Mouse (Mus musculus) liver, embryonic 12.5 days (tissue): Measurements from ENCODE around the gene Zbtb7b. TPM values are rescaled to one million over a fixed set of nuclear protein-coding genes. Genes with fewer than 3 reads are reported as not detected.

Experiments used
- ATAC-seq: fragments of 200-750 bp; cut with Nextera tagmentation; 2 replicates; pipeline ENCODE4 v1.8.0; 2017; ENCODE audit warnings: moderate number of reproducible peaks, mild to moderate bottlenecking, moderate library complexity
- H3K27ac ChIP-seq: fragments of 300-500 bp; sonication (generic); 2 replicates; pipeline ENCODE4 v1.5.1; 2016; ENCODE audit warnings: mild to moderate bottlenecking
- H3K27me3 ChIP-seq: fragments of 300-500 bp; sonication (generic); replicated peaks from 2 replicates; pipeline ENCODE4 v1.6.1; 2016; ENCODE audit warnings: mild to moderate bottlenecking, moderate library complexity
- H3K36me3 ChIP-seq: fragments of 300-500 bp; sonication (generic); 2 replicates; pipeline ENCODE4 v1.6.1; 2016; ENCODE audit warnings: mild to moderate bottlenecking, moderate library complexity
- H3K4me1 ChIP-seq: fragments of 300-500 bp; sonication (generic); 2 replicates; pipeline ENCODE4 v1.6.1; 2016
- H3K4me2 ChIP-seq: fragments of 300-500 bp; sonication (generic); 2 replicates; pipeline ENCODE4 v1.6.1; 2016; ENCODE audit warnings: mild to moderate bottlenecking, moderate library complexity
- H3K4me3 ChIP-seq: fragments of 300-500 bp; sonication (generic); 2 replicates; pipeline ENCODE4 v1.5.1; 2016; ENCODE audit warnings: mild to moderate bottlenecking, moderate library complexity
- H3K9ac ChIP-seq: fragments of 300-500 bp; sonication (generic); 2 replicates; pipeline ENCODE4 v1.6.1; 2016; ENCODE audit warnings: mild to moderate bottlenecking, moderate library complexity
- H3K9me3 ChIP-seq: fragments of 300-500 bp; sonication (generic); replicated peaks from 2 replicates; pipeline ENCODE4 v1.6.1; 2016; ENCODE audit warnings: mild to moderate bottlenecking, moderate library complexity
- WGBS: fragments of 180-500 bp; shearing (Covaris S2); methylation state at CpG from one replicate; pipeline ENCODE4 v1.1.7; 2016; ENCODE audit not compliant: insufficient replicate concordance; 5-methylcytosine and 5-hydroxymethylcytosine counted together
- polyA plus RNA-seq: library from polyadenylated mRNA; unstranded; fragments of >200 nt; fragmentation: Nextera tagmentation; extraction: Ambion mirVana; gene quantifications from 2 replicates; pipeline ENCODE4 v1.2.1, GENCODE M21; 2016

Zbtb7b gene
- polyA plus RNA-seq, 1 experiment from 2014 or later = 1.6 TPM

- Histone ChIP-seq H3K36me3 (peaks cover 20% of the 10 kb centered on the region), H3K4me2 (peak overlapping the region; percentile 78), H3K9ac (peak overlapping the region; percentile 59), H3K9me3 (no peaks in the 10 kb centered on the region), H3K4me3 (peak overlapping the region; percentile 51), H3K27ac (peak overlapping the region; percentile 33; the same call in 1 of the 2 replicates), H3K4me1 (peaks cover 26% of the 10 kb centered on the region), H3K27me3 (peaks cover under 1% of the 10 kb centered on the region; the same call in 1 of the 2 replicates)
- 9% methylated on average over 29 of the region's 29 CpGs for WGBS
- peak; percentile 77 for ATAC-seq
Observed at GRCm38 (mm10) chr3:89378394-89379067, 16.0 kb downstream of the Zbtb7b start.

GRCm38 (mm10) chr3:89377831-89378230, 16.7 kb downstream of the Zbtb7b start:
- ATAC-seq = no peak
- Histone ChIP-seq H3K4me1 (peaks cover 32% of the 10 kb centered on the region), H3K36me3 (peaks cover 20% of the 10 kb centered on the region), H3K4me3 (no peak overlapping the region), H3K9me3 (no peaks in the 10 kb centered on the region), H3K27ac (no peak overlapping the region), H3K27me3 (peaks cover 7% of the 10 kb centered on the region; the same call in 1 of the 2 replicates), H3K4me2 (peak overlapping the region; percentile 78), H3K9ac (no peak overlapping the region)
- 72% methylated on average over 4 of the region's 4 CpGs for WGBS

- Histone ChIP-seq H3K4me2 (no peak overlapping the region), H3K27ac (no peak overlapping the region; the same call in 1 of the 2 replicates), H3K4me1 (peaks cover 24% of the 10 kb centered on the region), H3K9ac (no peak overlapping the region), H3K9me3 (no peaks in the 10 kb centered on the region), H3K36me3 (no peaks in the 10 kb centered on the region), H3K4me3 (no peak overlapping the region), H3K27me3 (peaks cover 7% of the 10 kb centered on the region; the same call in 1 of the 2 replicates)
- ATAC-seq = no peak
- WGBS = 34% methylated on average over 5 of the region's 5 CpGs
Observed at GRCm38 (mm10) chr3:89373581-89374231, 20.9 kb downstream of the Zbtb7b start.

GRCm38 (mm10) chr3:89367338-89367737, 27.2 kb downstream of the Zbtb7b start:
- H3K27me3 ChIP-seq = peaks cover 13% of the 10 kb centered on the region; the same call in 1 of the 2 replicates
- H3K36me3 ChIP-seq = no peaks in the 10 kb centered on the region
- H3K4me2 ChIP-seq = no peak overlapping the region
- ATAC-seq = no peak
- no peaks in the 10 kb centered on the region for H3K9me3 ChIP-seq
- H3K4me3 ChIP-seq = no peak overlapping the region
- H3K9ac ChIP-seq = no peak overlapping the region
- no peaks in the 10 kb centered on the region for H3K4me1 ChIP-seq
- WGBS = 65% methylated on average over 11 of the region's 11 CpGs
- no peak overlapping the region for H3K27ac ChIP-seq

- Histone ChIP-seq H3K9ac (no peak overlapping the region), H3K36me3 (no peaks in the 10 kb centered on the region), H3K9me3 (no peaks in the 10 kb centered on the region), H3K27me3 (peaks cover 13% of the 10 kb centered on the region; the same call in 1 of the 2 replicates), H3K27ac (no peak overlapping the region), H3K4me3 (no peak overlapping the region), H3K4me1 (no peaks in the 10 kb centered on the region), H3K4me2 (no peak overlapping the region)
- 61% methylated on average over 20 of the region's 20 CpGs for WGBS
- no peak for ATAC-seq
Observed at GRCm38 (mm10) chr3:89365486-89366414, 28.8 kb downstream of the Zbtb7b start.

- H3K4me1 ChIP-seq = no peaks in the 10 kb centered on the region
- no peak within 1 kb of the TSS for H3K9ac ChIP-seq
- H3K9me3 ChIP-seq = no peaks in the 10 kb centered on the region
- no peak for ATAC-seq
- no peak within 1 kb of the TSS for H3K4me3 ChIP-seq
- no peak within 1 kb of the TSS for H3K27ac ChIP-seq
- H3K36me3 ChIP-seq = no peaks in the 10 kb centered on the region
- H3K4me2 ChIP-seq = no peak within 1 kb of the TSS
- H3K27me3 ChIP-seq = peaks cover 13% of the 10 kb centered on the region; the same call in 1 of the 2 replicates
- whole genome bisulfite sequencing = 68% methylated on average over 11 of the region's 11 CpGs
Observed at GRCm38 (mm10) chr3:89365153-89365485, 29.5 kb downstream of the Zbtb7b start, which contains the start of gene Dcst1. Gene Dcst1, minus strand, starts transcription at chr3:89365253.

GRCm38 (mm10) chr3:89364631-89365030, 29.9 kb downstream of the Zbtb7b start:
- Histone ChIP-seq H3K4me1 (no peaks in the 10 kb centered on the region), H3K9ac (no peak overlapping the region), H3K4me2 (no peak overlapping the region), H3K36me3 (no peaks in the 10 kb centered on the region), H3K27ac (no peak overlapping the region), H3K4me3 (no peak overlapping the region), H3K9me3 (no peaks in the 10 kb centered on the region), H3K27me3 (peaks cover 13% of the 10 kb centered on the region; the same call in 1 of the 2 replicates)
- no peak for ATAC-seq
- 57% methylated on average over 8 of the region's 8 CpGs for WGBS

GRCm38 (mm10) chr3:89361675-89362074, 32.9 kb downstream of the Zbtb7b start, which contains the start of gene Dcst2:
Gene Dcst2, plus strand, starts transcription at chr3:89361975.
- no peak within 1 kb of the TSS for H3K27ac ChIP-seq
- no peak for ATAC-seq

GRCm38 (mm10) chr3:89360237-89360636, 34.3 kb downstream of the Zbtb7b start:
- H3K4me3 ChIP-seq = no peak overlapping the region
- H3K27me3 ChIP-seq = peaks cover 34% of the 10 kb centered on the region
- H3K9ac ChIP-seq = no peak overlapping the region
- WGBS = 42% methylated on average over 3 of the region's 3 CpGs
- H3K27ac ChIP-seq = no peak overlapping the region
- no peaks in the 10 kb centered on the region for H3K36me3 ChIP-seq
- no peak for ATAC-seq
- no peaks in the 10 kb centered on the region for H3K4me1 ChIP-seq
- H3K4me2 ChIP-seq = no peak overlapping the region
- H3K9me3 ChIP-seq = no peaks in the 10 kb centered on the region

More at GRCm38 (mm10) chr3:89361675-89362074, 32.9 kb downstream of the Zbtb7b start, which contains the start of gene Dcst2:
- WGBS = 71% methylated on average over 7 of the region's 7 CpGs
- Histone ChIP-seq H3K27me3 (peaks cover 26% of the 10 kb centered on the region), H3K4me2 (no peak within 1 kb of the TSS), H3K4me3 (no peak within 1 kb of the TSS), H3K9ac (no peak within 1 kb of the TSS), H3K36me3 (no peaks in the 10 kb centered on the region), H3K9me3 (no peaks in the 10 kb centered on the region), H3K4me1 (no peaks in the 10 kb centered on the region)

GRCm38 (mm10) chr3:89359630-89360029, 34.9 kb downstream of the Zbtb7b start:
- no peaks in the 10 kb centered on the region for H3K9me3 ChIP-seq
- H3K36me3 ChIP-seq = no peaks in the 10 kb centered on the region
- WGBS = 54% methylated on average over 6 of the region's 6 CpGs
- no peak overlapping the region for H3K9ac ChIP-seq
- no peak overlapping the region for H3K27ac ChIP-seq
- H3K4me3 ChIP-seq = no peak overlapping the region
- H3K4me2 ChIP-seq = no peak overlapping the region
- no peaks in the 10 kb centered on the region for H3K4me1 ChIP-seq
- ATAC-seq = no peak
- peaks cover 28% of the 10 kb centered on the region for H3K27me3 ChIP-seq

GRCm38 (mm10) chr3:89356029-89356428, 38.5 kb downstream of the Zbtb7b start:
- Histone ChIP-seq H3K4me1 (peaks cover 6% of the 10 kb centered on the region; the same call in 1 of the 2 replicates), H3K9ac (no peak overlapping the region), H3K36me3 (no peaks in the 10 kb centered on the region), H3K4me3 (no peak overlapping the region), H3K9me3 (no peaks in the 10 kb centered on the region), H3K27me3 (peaks cover 61% of the 10 kb centered on the region), H3K4me2 (no peak overlapping the region), H3K27ac (no peak overlapping the region)
- no peak for ATAC-seq
- WGBS = 50% methylated on average over 9 of the region's 9 CpGs
